Mouse (Mus musculus) G1E-ER4 (cell line): Measurements from ENCODE around the gene Lhb. TPM values are rescaled to one million over a fixed set of nuclear protein-coding genes. Genes with fewer than 3 reads are reported as not detected.

ENCODE experiments used
- GATA1 ChIP-seq: IDR thresholded peaks from one replicate; pipeline ENCODE4 v1.8.0; 2012; ENCODE audit warnings: low read length, inconsistent platforms
- polyA plus RNA-seq: library from polyadenylated mRNA; stranded (reverse); fragments of >175 nt; gene quantifications from 2 replicates; pipeline ENCODE4 v1.2.3, GENCODE M21; 2012

Lhb gene
- polyA plus RNA-seq, 1 experiment = not detected

GRCm38 (mm10) chr7:45408949-45409348, 11.7 kb upstream of the Lhb start:
- TF ChIP-seq GATA1 = no peak

- no peak for TF ChIP-seq GATA1
These were observed 11.0 kb upstream of the Lhb start for GRCm38 (mm10) chr7:45409497-45410163.

GRCm38 (mm10) chr7:45412421-45412820, 8.2 kb upstream of the Lhb start:
- no peak for TF ChIP-seq GATA1

- TF ChIP-seq GATA1 = no peak
These were observed 7.3 kb upstream of the Lhb start, which contains the start of gene Ntf5 for GRCm38 (mm10) chr7:45413113-45413863. Gene Ntf5, plus strand, starts transcription at chr7:45413695.

- no peak for TF ChIP-seq GATA1
These were observed 6.5 kb upstream of the Lhb start for GRCm38 (mm10) chr7:45413864-45414739.

- TF ChIP-seq GATA1 = no peak
These were observed 5.8 kb upstream of the Lhb start for GRCm38 (mm10) chr7:45414740-45415224.

GRCm38 (mm10) chr7:45415636-45416035, 5.0 kb upstream of the Lhb start:
- no peak for TF ChIP-seq GATA1

GRCm38 (mm10) chr7:45417962-45418492, 2.6 kb upstream of the Lhb start:
- no peak for TF ChIP-seq GATA1

GRCm38 (mm10) chr7:45419859-45420614, 583 bp upstream of the Lhb start:
- TF ChIP-seq GATA1 = no peak

- no peak for TF ChIP-seq GATA1
These were observed 574 bp downstream of the Lhb start for GRCm38 (mm10) chr7:45421194-45421593.

- TF ChIP-seq GATA1 = no peak
These were observed 5.9 kb downstream of the Lhb start for GRCm38 (mm10) chr7:45426556-45426955.

GRCm38 (mm10) chr7:45433835-45434202, 13.2 kb downstream of the Lhb start:
- no peak for TF ChIP-seq GATA1

GRCm38 (mm10) chr7:45434203-45435015, 13.8 kb downstream of the Lhb start, which contains the start of gene Gys1:
Gene Gys1, plus strand, starts transcription at chr7:45434844.
- TF ChIP-seq GATA1 = no peak

GRCm38 (mm10) chr7:45435038-45435437, 14.4 kb downstream of the Lhb start:
- TF ChIP-seq GATA1 = no peak
